Mouse (Mus musculus) ES-Bruce4 (cell line): ENCODE results near the gene Acp6. TPM values are rescaled to one million over a fixed set of nuclear protein-coding genes. Genes with fewer than 3 reads are reported as not detected.

Experiments
- H3K27ac ChIP-seq: 2 replicates; pipeline ENCODE4 v1.5.1; 2012; ENCODE audit warnings: low read length, inconsistent platforms; ENCODE audit not compliant: insufficient read depth
- H3K27me3 ChIP-seq: 2 replicates; pipeline ENCODE4 v1.6.1; 2012; ENCODE audit warnings: mild to moderate bottlenecking, low read length, inconsistent platforms; ENCODE audit not compliant: control insufficient read depth, poor library complexity, insufficient read depth, severe bottlenecking
- H3K36me3 ChIP-seq: 2 replicates; pipeline ENCODE4 v1.6.1; 2012; ENCODE audit warnings: inconsistent platforms, mild to moderate bottlenecking, low read length, moderate library complexity; ENCODE audit not compliant: control insufficient read depth, poor library complexity, insufficient read depth, severe bottlenecking
- H3K4me1 ChIP-seq: one replicate; pipeline ENCODE4 v1.8.1; 2011; ENCODE audit warnings: low read length; ENCODE audit not compliant: control insufficient read depth, insufficient read depth
- H3K4me3 ChIP-seq: 2 replicates; pipeline ENCODE4 v1.5.1; 2011; ENCODE audit warnings: low read depth, mild to moderate bottlenecking, low read length
- H3K9ac ChIP-seq: 2 replicates; pipeline ENCODE4 v1.6.1; 2012; ENCODE audit warnings: low read depth, mild to moderate bottlenecking, inconsistent platforms; ENCODE audit not compliant: poor library complexity, severe bottlenecking
- H3K9me3 ChIP-seq: replicated peaks from 2 replicates; pipeline ENCODE4 v1.6.1; 2012; ENCODE audit warnings: mild to moderate bottlenecking, low read length, inconsistent platforms; ENCODE audit not compliant: control insufficient read depth, poor library complexity, insufficient read depth, severe bottlenecking
- CTCF ChIP-seq: IDR thresholded peaks from one replicate; pipeline ENCODE4 v1.8.1; 2011; ENCODE audit warnings: low read depth, low read length
- EP300 ChIP-seq: IDR thresholded peaks from 2 replicates; pipeline ENCODE4 v1.6.1; 2011; ENCODE audit warnings: low read depth, low read length; ENCODE audit not compliant: insufficient read depth
- POLR2A ChIP-seq: IDR thresholded peaks from one replicate; pipeline ENCODE4 v1.8.1; 2011; ENCODE audit warnings: low read length; ENCODE audit not compliant: insufficient read depth
- polyA plus RNA-seq: library from polyadenylated mRNA; stranded (reverse); fragments of >200 nt; gene quantifications from 2 replicates; pipeline ENCODE4 v1.2.4, GENCODE M21; 2011; ENCODE audit warnings: low read depth; ENCODE audit not compliant: missing spikeins, insufficient read depth, insufficient read length

Acp6 gene
- polyA plus RNA-seq, 1 experiment: 67.2 TPM

GRCm38 (mm10) chr3:97199261-97199660, 40.7 kb downstream of the Acp6 start:
- H3K27ac ChIP-seq: no peak overlapping the region
- no peak for TF ChIP-seq POLR2A
- TF ChIP-seq CTCF: no peak
- no peak for TF ChIP-seq EP300
- no peaks in the 10 kb centered on the region for H3K9me3 ChIP-seq
- no peak overlapping the region for H3K4me3 ChIP-seq
- no peak overlapping the region for H3K9ac ChIP-seq
- H3K4me1 ChIP-seq: no peaks in the 10 kb centered on the region
- H3K27me3 ChIP-seq: no peaks in the 10 kb centered on the region
- H3K36me3 ChIP-seq: no peaks in the 10 kb centered on the region

- H3K36me3 ChIP-seq: peaks cover 7% of the 10 kb centered on the region
- no peak overlapping the region for H3K9ac ChIP-seq
- H3K9me3 ChIP-seq: no peaks in the 10 kb centered on the region
- no peaks in the 10 kb centered on the region for H3K27me3 ChIP-seq
- TF ChIP-seq CTCF (peak; percentile 71), EP300 (no peak), POLR2A (no peak)
- H3K4me3 ChIP-seq: no peak overlapping the region
- no peaks in the 10 kb centered on the region for H3K4me1 ChIP-seq
- no peak overlapping the region for H3K27ac ChIP-seq
Observed at GRCm38 (mm10) chr3:97201943-97202342, 43.4 kb downstream of the Acp6 start.

- Histone ChIP-seq H3K27ac (no peak overlapping the region), H3K9ac (no peak overlapping the region), H3K4me3 (no peak overlapping the region), H3K27me3 (no peaks in the 10 kb centered on the region), H3K4me1 (peaks cover 2% of the 10 kb centered on the region), H3K9me3 (no peaks in the 10 kb centered on the region), H3K36me3 (peaks cover 9% of the 10 kb centered on the region)
- TF ChIP-seq CTCF (no peak), EP300 (no peak), POLR2A (no peak)
Observed at GRCm38 (mm10) chr3:97203880-97204279, 45.3 kb downstream of the Acp6 start.

- Histone ChIP-seq H3K27me3 (no peaks in the 10 kb centered on the region), H3K4me1 (peaks cover 2% of the 10 kb centered on the region), H3K27ac (no peak overlapping the region), H3K9ac (no peak overlapping the region), H3K36me3 (peaks cover 14% of the 10 kb centered on the region), H3K9me3 (no peaks in the 10 kb centered on the region), H3K4me3 (no peak overlapping the region)
- TF ChIP-seq EP300 (no peak), POLR2A (no peak), CTCF (no peak)
Observed at GRCm38 (mm10) chr3:97206521-97206920, 47.9 kb downstream of the Acp6 start.

- Histone ChIP-seq H3K36me3 (peaks cover 20% of the 10 kb centered on the region), H3K9ac (no peak overlapping the region), H3K4me3 (no peak overlapping the region), H3K27ac (no peak overlapping the region), H3K9me3 (no peaks in the 10 kb centered on the region), H3K4me1 (peaks cover 2% of the 10 kb centered on the region), H3K27me3 (no peaks in the 10 kb centered on the region)
- TF ChIP-seq CTCF: no peak
Observed at GRCm38 (mm10) chr3:97209351-97209750, 50.8 kb downstream of the Acp6 start.

- peaks cover 27% of the 10 kb centered on the region for H3K36me3 ChIP-seq
- no peak overlapping the region for H3K27ac ChIP-seq
- no peaks in the 10 kb centered on the region for H3K9me3 ChIP-seq
- H3K4me3 ChIP-seq: no peak overlapping the region
- no peak overlapping the region for H3K9ac ChIP-seq
- TF ChIP-seq CTCF (no peak), POLR2A (no peak), EP300 (no peak)
- peaks cover 2% of the 10 kb centered on the region for H3K4me1 ChIP-seq
- no peaks in the 10 kb centered on the region for H3K27me3 ChIP-seq
Observed at GRCm38 (mm10) chr3:97211177-97211576, 52.6 kb downstream of the Acp6 start.
